Mouse (Mus musculus) lung, postnatal 0 days (tissue): ENCODE measurements at regions not wholly inside any gene's neighbourhood (a gene's known extent, or its start where the extent isn't known, plus 50 kb on each side); places are given as distances from the start of the nearest gene placed in this dataset.
A peak's percentile ranks its signal among the peaks of the same experiment; 100 is the strongest.

ENCODE experiments used
- ATAC-seq: fragments of 200-750 bp; cut with Nextera tagmentation; 2 replicates; pipeline ENCODE4 v1.8.0; 2017; ENCODE audit warnings: moderate library complexity
- DNase-seq: peaks from one replicate; pipeline ENCODE4 v3.0.0-alpha.2; 2016; ENCODE audit warnings: low spot score
- H3K27ac ChIP-seq: fragments of 300-500 bp; sonication (generic); 2 replicates; pipeline ENCODE4 v1.5.1; 2014; ENCODE audit warnings: antibody characterized with exemption, mild to moderate bottlenecking, low read length, mixed read lengths
- H3K27me3 ChIP-seq: fragments of 300-500 bp; sonication (generic); replicated peaks from 2 replicates; pipeline ENCODE4 v1.6.1; 2014; ENCODE audit warnings: low read length, mixed read lengths; ENCODE audit not compliant: insufficient read depth
- H3K36me3 ChIP-seq: fragments of 300-500 bp; sonication (generic); 2 replicates; pipeline ENCODE4 v1.6.1; 2014; ENCODE audit warnings: low read length, mixed read lengths; ENCODE audit not compliant: insufficient read depth
- H3K4me1 ChIP-seq: fragments of 300-500 bp; sonication (generic); 2 replicates; pipeline ENCODE4 v1.6.1; 2014; ENCODE audit warnings: antibody characterized with exemption, low read depth, low read length, mixed read lengths; ENCODE audit not compliant: insufficient read depth
- H3K4me2 ChIP-seq: fragments of 300-500 bp; sonication (generic); replicated peaks from 2 replicates; pipeline ENCODE4 v1.6.1; 2014; ENCODE audit warnings: low read depth, mild to moderate bottlenecking, low read length, moderate library complexity, mixed read lengths
- H3K4me3 ChIP-seq: fragments of 300-500 bp; sonication (generic); 2 replicates; pipeline ENCODE4 v1.5.1; 2014; ENCODE audit warnings: low read depth, low read length
- H3K9ac ChIP-seq: fragments of 300-500 bp; sonication (generic); replicated peaks from 2 replicates; pipeline ENCODE4 v1.6.1; 2014; ENCODE audit warnings: low read depth, mild to moderate bottlenecking
- H3K9me3 ChIP-seq: fragments of 300-500 bp; sonication (generic); 2 replicates; pipeline ENCODE4 v1.6.1; 2016; ENCODE audit warnings: low read length, mixed read lengths
- CTCF ChIP-seq: IDR thresholded peaks from 2 replicates; pipeline ENCODE4 v1.5.1; 2016; ENCODE audit warnings: antibody characterized with exemption, mild to moderate bottlenecking
- EP300 ChIP-seq: IDR thresholded peaks from 2 replicates; pipeline ENCODE4 v1.6.1; 2016; ENCODE audit warnings: antibody characterized with exemption, mild to moderate bottlenecking, control low read depth
- WGBS: fragments of 180-500 bp; shearing (Covaris S2); extraction: QIAGEN DNeasy Blood & Tissue Kit; methylation state at CpG from one replicate; pipeline ENCODE4 v1.1.7; 2014; 5-methylcytosine and 5-hydroxymethylcytosine counted together

DNA sequence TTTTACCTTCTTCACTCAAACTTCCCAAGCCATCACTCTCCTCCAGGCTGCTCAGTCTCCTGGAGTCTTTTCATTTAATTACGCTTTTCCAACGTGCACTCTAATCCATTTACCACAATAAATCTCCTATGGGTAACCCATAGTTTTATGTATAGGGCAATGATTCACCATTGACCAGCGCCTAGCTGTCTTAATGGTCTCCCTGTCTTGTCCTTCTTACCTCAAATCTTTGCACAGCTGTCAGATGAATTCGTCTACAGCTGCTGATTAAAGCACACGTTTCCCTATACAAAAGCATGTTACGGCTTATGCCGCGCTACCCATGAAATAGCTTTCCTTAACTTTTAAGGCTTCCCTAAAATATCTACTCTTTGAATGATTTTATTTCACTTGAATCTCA, 239.5 kb upstream of the Usp25 start:
- ATAC-seq (no peak), DNase-seq (no peak)
- Histone ChIP-seq H3K4me2 (no peak overlapping the region), H3K9ac (no peak overlapping the region), H3K27me3 (no peaks in the 10 kb centered on the region), H3K36me3 (no peaks in the 10 kb centered on the region), H3K4me3 (no peak overlapping the region), H3K27ac (no peak overlapping the region), H3K4me1 (no peaks in the 10 kb centered on the region), H3K9me3 (no peaks in the 10 kb centered on the region)
- TF ChIP-seq CTCF = no peak
- no peak for TF ChIP-seq EP300
- WGBS = 78% methylated on average over 8 of the region's 8 CpGs

DNA sequence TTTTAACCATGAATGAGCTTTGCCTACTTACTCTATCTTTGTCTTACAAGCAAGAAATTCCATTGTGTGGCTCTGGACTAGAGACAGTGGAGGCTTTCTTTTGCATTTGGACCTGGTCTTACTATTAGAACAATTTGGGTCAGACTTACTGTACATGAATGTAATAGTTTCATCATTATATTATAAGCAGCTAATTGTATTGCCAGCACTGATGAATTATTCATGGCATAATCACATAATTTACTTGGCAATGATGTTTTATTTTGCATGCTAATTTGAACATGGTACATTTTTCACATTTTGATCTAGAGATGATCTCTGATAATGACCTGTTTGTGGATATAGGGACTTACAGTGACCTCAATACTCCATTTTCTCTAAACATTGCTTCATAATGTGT, 240.0 kb upstream of the Usp25 start:
- no peak overlapping the region for H3K4me3 ChIP-seq
- no peaks in the 10 kb centered on the region for H3K9me3 ChIP-seq
- TF ChIP-seq EP300 (no peak), CTCF (no peak)
- H3K4me1 ChIP-seq = no peaks in the 10 kb centered on the region
- ATAC-seq = no peak
- no peak overlapping the region for H3K27ac ChIP-seq
- no peak overlapping the region for H3K4me2 ChIP-seq
- no peak overlapping the region for H3K9ac ChIP-seq
- DNase-seq = no peak
- no peaks in the 10 kb centered on the region for H3K27me3 ChIP-seq
- no peaks in the 10 kb centered on the region for H3K36me3 ChIP-seq

DNA sequence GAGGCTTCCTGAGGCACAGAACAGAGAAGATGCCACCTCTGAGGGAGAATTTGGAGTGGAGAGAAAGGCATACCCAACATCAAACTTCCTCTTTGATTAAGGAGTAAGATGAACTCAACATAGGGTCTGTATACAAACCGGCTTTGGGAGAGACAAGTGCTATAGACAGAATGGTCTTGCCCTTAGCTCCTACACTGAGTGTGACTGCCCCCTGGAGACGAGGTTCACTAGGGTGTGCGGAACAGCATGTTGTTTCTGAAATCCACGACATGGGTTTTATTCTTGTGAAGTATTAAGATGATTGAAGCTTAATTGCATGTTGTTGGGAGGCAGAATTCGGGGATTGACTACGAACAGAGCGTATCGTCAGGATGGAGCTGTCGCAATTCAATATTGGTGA, 244.9 kb upstream of the Usp25 start:
- H3K9ac ChIP-seq = no peak overlapping the region
- DNase-seq (peak; percentile 61), ATAC-seq (no peak; the same call in 1 of the 2 replicates)
- no peak overlapping the region for H3K4me2 ChIP-seq
- WGBS = 76% methylated on average over 9 of the region's 9 CpGs
- H3K36me3 ChIP-seq = no peaks in the 10 kb centered on the region
- H3K27ac ChIP-seq = no peak overlapping the region
- H3K4me1 ChIP-seq = peaks cover 5% of the 10 kb centered on the region; the same call in 1 of the 2 replicates
- H3K27me3 ChIP-seq = no peaks in the 10 kb centered on the region
- H3K4me3 ChIP-seq = no peak overlapping the region
- TF ChIP-seq EP300 = no peak
- TF ChIP-seq CTCF = peak; percentile 78
- no peaks in the 10 kb centered on the region for H3K9me3 ChIP-seq

DNA sequence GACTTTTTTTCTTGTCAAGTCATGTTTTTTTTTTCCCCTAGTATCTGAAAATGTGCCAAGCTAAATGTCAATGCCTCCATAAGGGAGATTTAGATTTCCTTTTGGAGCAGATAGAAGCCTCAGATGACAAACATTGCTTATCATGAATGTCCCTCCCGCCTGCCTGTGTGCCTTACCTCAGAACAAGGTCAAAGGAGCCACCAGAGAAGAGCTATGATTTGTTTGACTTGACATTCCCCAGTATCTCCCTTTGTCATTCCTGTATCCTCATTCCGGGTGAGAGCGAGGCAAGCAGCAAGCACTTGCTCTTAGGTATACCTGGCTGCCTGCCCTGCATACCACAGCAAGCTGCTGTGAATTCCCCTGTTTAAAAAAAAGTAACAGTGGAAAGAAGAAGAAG, 246.9 kb upstream of the Usp25 start:
- 43% methylated on average over 3 of the region's 3 CpGs for WGBS
- no peaks in the 10 kb centered on the region for H3K9me3 ChIP-seq

DNA sequence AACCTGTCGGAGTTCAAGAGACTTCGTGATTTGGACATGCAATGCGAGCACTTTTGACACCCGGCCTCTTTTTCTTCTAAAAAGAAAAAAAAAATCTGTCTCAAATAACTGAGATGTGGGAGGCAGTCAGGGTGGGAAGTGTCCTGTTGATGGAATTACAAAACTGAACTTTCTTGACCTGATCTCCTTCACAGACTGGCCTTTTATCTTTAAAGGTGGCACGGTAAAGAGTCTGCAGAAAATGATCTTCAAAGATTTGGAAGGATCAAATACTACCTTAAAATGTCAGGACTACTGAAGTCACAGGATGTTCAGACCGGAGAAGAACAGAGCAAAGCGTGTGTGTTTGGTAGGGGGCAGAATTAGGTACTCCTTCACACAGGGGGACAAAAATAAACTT, 248.0 kb upstream of the Usp25 start:
- TF ChIP-seq CTCF (no peak), EP300 (no peak)
- 28% methylated on average over 7 of the region's 7 CpGs for WGBS
- DNase-seq (peak; percentile 11), ATAC-seq (no peak)
- H3K27ac ChIP-seq = no peak overlapping the region
- no peaks in the 10 kb centered on the region for H3K27me3 ChIP-seq
- no peak overlapping the region for H3K4me2 ChIP-seq
- H3K36me3 ChIP-seq = no peaks in the 10 kb centered on the region
- H3K9me3 ChIP-seq = no peaks in the 10 kb centered on the region
- H3K4me3 ChIP-seq = no peak overlapping the region
- H3K9ac ChIP-seq = no peak overlapping the region
- H3K4me1 ChIP-seq = peaks cover 5% of the 10 kb centered on the region; the same call in 1 of the 2 replicates

More for the DNA sequence above, 246.9 kb upstream of the Usp25 start:
- H3K9ac ChIP-seq = no peak overlapping the region
- no peaks in the 10 kb centered on the region for H3K27me3 ChIP-seq
- ATAC-seq (no peak), DNase-seq (peak; percentile 8)
- TF ChIP-seq EP300 = no peak
- TF ChIP-seq CTCF = no peak
- H3K27ac ChIP-seq = no peak overlapping the region
- no peak overlapping the region for H3K4me3 ChIP-seq
- peaks cover 5% of the 10 kb centered on the region; the same call in 1 of the 2 replicates for H3K4me1 ChIP-seq
- no peak overlapping the region for H3K4me2 ChIP-seq
- no peaks in the 10 kb centered on the region for H3K36me3 ChIP-seq

DNA sequence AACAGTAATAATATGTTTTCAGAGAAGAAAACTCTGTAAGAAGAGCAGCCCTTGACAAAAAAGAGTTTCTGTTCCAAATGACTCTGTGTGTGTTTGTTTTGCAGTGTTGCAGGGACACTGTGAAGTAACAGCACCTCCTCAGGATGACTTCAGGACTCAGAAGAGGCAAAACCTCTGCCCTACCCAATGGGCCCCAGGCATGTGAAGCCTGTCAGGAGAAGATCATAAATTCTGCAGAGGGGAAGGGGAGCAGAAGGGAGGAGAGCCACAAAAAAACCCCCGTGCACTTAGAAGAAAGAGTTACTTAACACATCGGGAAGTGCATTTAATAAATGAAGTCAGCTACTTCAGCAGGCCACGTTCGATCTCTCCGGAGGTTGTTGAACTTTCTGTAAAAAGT, 248.5 kb upstream of the Usp25 start:
- Histone ChIP-seq H3K4me1 (peaks cover 5% of the 10 kb centered on the region; the same call in 1 of the 2 replicates), H3K27ac (no peak overlapping the region), H3K27me3 (no peaks in the 10 kb centered on the region), H3K9me3 (no peaks in the 10 kb centered on the region), H3K4me3 (no peak overlapping the region), H3K36me3 (no peaks in the 10 kb centered on the region), H3K9ac (no peak overlapping the region), H3K4me2 (no peak overlapping the region)
- WGBS = 30% methylated on average over 5 of the region's 5 CpGs
- ATAC-seq (no peak), DNase-seq (no peak)
- no peak for TF ChIP-seq EP300
- TF ChIP-seq CTCF = no peak

DNA sequence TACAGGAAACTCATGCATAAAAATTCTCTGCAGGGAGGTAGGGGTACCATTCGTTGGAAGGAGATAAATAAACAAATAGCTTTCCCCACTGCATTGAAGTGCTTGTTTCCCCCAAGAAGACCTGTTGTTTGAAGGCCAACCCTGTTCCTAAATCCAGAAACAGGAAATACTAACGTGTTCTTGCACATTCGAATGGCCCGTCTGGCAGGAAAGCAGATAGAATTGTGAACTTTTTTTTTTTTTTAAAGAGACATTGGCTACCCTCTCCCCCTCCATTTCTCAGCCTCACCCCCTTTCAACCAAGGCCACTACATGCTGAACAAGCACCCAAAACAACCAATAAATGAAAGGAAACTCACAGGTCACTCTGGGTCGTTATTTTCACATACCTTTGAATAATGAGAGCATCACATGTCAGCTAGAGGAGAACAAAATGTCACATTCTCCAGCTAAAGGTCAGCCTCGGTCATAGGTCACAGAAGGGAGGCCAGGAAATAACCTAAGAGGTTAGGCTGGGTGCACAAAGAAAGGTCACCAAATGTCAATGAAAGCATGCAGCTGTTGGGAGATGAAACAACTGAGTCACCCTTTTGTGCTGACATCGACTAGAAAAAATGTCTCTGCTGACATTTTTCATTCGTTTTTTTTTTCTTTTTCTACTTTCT, 250.8 kb upstream of the Usp25 start:
- WGBS = 16% methylated on average over 8 of the region's 8 CpGs
- no peaks in the 10 kb centered on the region for H3K36me3 ChIP-seq
- ATAC-seq (no peak), DNase-seq (peak; percentile 24)
- peaks cover 5% of the 10 kb centered on the region; the same call in 1 of the 2 replicates for H3K4me1 ChIP-seq
- H3K27me3 ChIP-seq = no peaks in the 10 kb centered on the region
- TF ChIP-seq EP300 = no peak
- no peak for TF ChIP-seq CTCF
- H3K4me2 ChIP-seq = no peak overlapping the region
- no peak overlapping the region for H3K4me3 ChIP-seq
- H3K27ac ChIP-seq = no peak overlapping the region
- H3K9ac ChIP-seq = no peak overlapping the region
- no peaks in the 10 kb centered on the region for H3K9me3 ChIP-seq
